Mouse (Mus musculus): ENCODE measurements around the gene Cdk2ap2.
"Not testable (repeated sequence)": the region's sequence is repeated elsewhere in the genome, so short reads cannot be mapped to it uniquely, and the experiment has no call there.

GRCm38 (mm10) chr19:4060044-4060898 is 36.7 kb upstream of the Cdk2ap2 start:
- 0 out of 2 replicates have a peak, but pooled peaks have one; percentile 9 for TF ChIP-seq CTCF (IDR thresholded peaks at IDR 0.05; ENCODE audit: low read depth)
- not testable (repeated sequence) for TF ChIP-seq EP300 (IDR thresholded peaks at IDR 0.05; ENCODE audit: low read depth)

All from liver, embryonic 14.5 days (tissue).